Mouse (Mus musculus) limb, embryonic 15.5 days (tissue): ENCODE data around the gene Alox12e. TPM values are rescaled to one million over a fixed set of nuclear protein-coding genes. Genes with fewer than 3 reads are reported as not detected.
A peak's percentile ranks its signal among the peaks of the same experiment; 100 is the strongest.
"Not testable (repeated sequence)": the region's sequence is repeated elsewhere in the genome, so short reads cannot be mapped to it uniquely, and the experiment has no call there.

Source experiments
- ATAC-seq: fragments of 200-750 bp; cut with Nextera tagmentation; 2 replicates; pipeline ENCODE4 v1.8.0; 2017; ENCODE audit warnings: low read depth, moderate TSS enrichment; ENCODE audit not compliant: insufficient number of reproducible peaks, low FRiP score, low TSS enrichment
- H3K27ac ChIP-seq: fragments of 300-500 bp; sonication (generic); 2 replicates; pipeline ENCODE4 v1.5.1; 2015; ENCODE audit warnings: moderate library complexity, mild to moderate bottlenecking, inconsistent platforms
- H3K27me3 ChIP-seq: fragments of 300-500 bp; sonication (generic); 2 replicates; pipeline ENCODE4 v1.6.1; 2015; ENCODE audit warnings: inconsistent platforms
- H3K36me3 ChIP-seq: fragments of 300-500 bp; sonication (generic); 2 replicates; pipeline ENCODE4 v1.6.1; 2015; ENCODE audit warnings: inconsistent platforms
- H3K4me1 ChIP-seq: fragments of 300-500 bp; sonication (generic); 2 replicates; pipeline ENCODE4 v1.6.1; 2015; ENCODE audit warnings: inconsistent platforms
- H3K4me2 ChIP-seq: fragments of 300-500 bp; sonication (generic); 2 replicates; pipeline ENCODE4 v1.6.1; 2015; ENCODE audit warnings: mild to moderate bottlenecking, inconsistent platforms
- H3K4me3 ChIP-seq: fragments of 300-500 bp; sonication (generic); 2 replicates; pipeline ENCODE4 v1.5.1; 2015; ENCODE audit warnings: mild to moderate bottlenecking, inconsistent platforms
- H3K9ac ChIP-seq: fragments of 300-500 bp; sonication (generic); 2 replicates; pipeline ENCODE4 v1.6.1; 2015; ENCODE audit warnings: inconsistent platforms
- H3K9me3 ChIP-seq: fragments of 300-500 bp; sonication (generic); 2 replicates; pipeline ENCODE4 v1.6.1; 2016; ENCODE audit warnings: inconsistent platforms
- WGBS: fragments of 180-500 bp; shearing (Covaris S2); methylation state at CpG from one replicate; pipeline ENCODE4 v1.1.7; 2015; 5-methylcytosine and 5-hydroxymethylcytosine counted together
- polyA plus RNA-seq: library from polyadenylated mRNA; unstranded; fragments of >200 nt; fragmentation: Nextera tagmentation; extraction: Ambion mirVana; gene quantifications from 2 replicates; pipeline ENCODE4 v1.2.1, GENCODE M21; 2015

Gene Alox12e
- 0.50 and 0.61 TPM in 2 replicates for polyA plus RNA-seq

- Histone ChIP-seq H3K9me3 (no peaks in the 10 kb centered on the region), H3K4me3 (no peak within 1 kb of the TSS), H3K27ac (no peak within 1 kb of the TSS), H3K9ac (no peak within 1 kb of the TSS), H3K4me1 (0 out of 2 replicates have a peak, but pooled peaks cover 8% of the 10 kb centered on the region), H3K36me3 (no peaks in the 10 kb centered on the region), H3K27me3 (peaks cover 59% of the 10 kb centered on the region), H3K4me2 (no peak within 1 kb of the TSS)
- ATAC-seq: no peak
- 22% methylated on average over 7 of the region's 7 CpGs for WGBS
Observed at GRCm38 (mm10) chr11:70322528-70322927, at the start of gene Alox12e. Gene Alox12e (minus strand): TSS chr11:70322628.

DNA sequence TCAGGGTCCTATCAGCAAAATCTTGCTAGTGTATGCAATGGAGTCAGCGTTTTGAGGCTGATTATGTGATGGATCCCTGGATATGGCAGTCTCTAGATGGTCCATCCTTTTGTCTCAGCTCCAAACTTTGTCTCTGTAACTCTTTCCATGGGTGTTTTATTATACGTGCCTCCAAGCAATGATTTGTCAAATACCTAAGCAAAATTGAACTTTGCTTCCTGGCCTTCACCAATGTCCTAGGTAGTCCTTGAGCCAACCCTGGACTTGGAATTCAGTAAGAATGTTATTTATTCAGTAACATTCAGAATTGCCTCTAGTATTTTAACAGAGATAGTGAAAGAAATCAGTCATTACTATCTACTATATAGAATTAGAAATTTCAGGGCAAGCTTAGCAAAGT lies 46.2 kb upstream of the Alox12e start:
- 68% methylated on average over 2 of the region's 2 CpGs for WGBS
- H3K36me3 ChIP-seq: not testable (repeated sequence)

GRCm38 (mm10) chr11:70367701-70368100 lies 45.3 kb upstream of the Alox12e start:
- 81% methylated on average over 6 of the region's 6 CpGs for WGBS
- not testable (repeated sequence) for H3K4me2 ChIP-seq, H3K9ac ChIP-seq, H3K27ac ChIP-seq, H3K9me3 ChIP-seq, ATAC-seq, H3K36me3 ChIP-seq, H3K27me3 ChIP-seq, H3K4me3 ChIP-seq, H3K4me1 ChIP-seq

More for the DNA sequence above, 46.2 kb upstream of the Alox12e start:
- not testable (repeated sequence) for H3K27ac ChIP-seq, H3K4me3 ChIP-seq, H3K27me3 ChIP-seq, H3K4me2 ChIP-seq, H3K4me1 ChIP-seq, H3K9me3 ChIP-seq, H3K9ac ChIP-seq, ATAC-seq

GRCm38 (mm10) chr11:70351868-70352267 lies 29.4 kb upstream of the Alox12e start, which contains the start of gene Alox15:
Gene Alox15 (minus strand): TSS chr11:70352031.
- H3K27me3 ChIP-seq: peaks cover 61% of the 10 kb centered on the region
- peak within 1 kb of the TSS; percentile 27 for H3K4me3 ChIP-seq
- no peaks in the 10 kb centered on the region for H3K36me3 ChIP-seq
- H3K4me2 ChIP-seq: peak within 1 kb of the TSS; percentile 50
- H3K4me1 ChIP-seq: peaks cover 10% of the 10 kb centered on the region
- H3K27ac ChIP-seq: no peak within 1 kb of the TSS
- no peak within 1 kb of the TSS for H3K9ac ChIP-seq
- no peak for ATAC-seq
- WGBS: 1% methylated on average over 19 of the region's 19 CpGs
- no peaks in the 10 kb centered on the region for H3K9me3 ChIP-seq

DNA sequence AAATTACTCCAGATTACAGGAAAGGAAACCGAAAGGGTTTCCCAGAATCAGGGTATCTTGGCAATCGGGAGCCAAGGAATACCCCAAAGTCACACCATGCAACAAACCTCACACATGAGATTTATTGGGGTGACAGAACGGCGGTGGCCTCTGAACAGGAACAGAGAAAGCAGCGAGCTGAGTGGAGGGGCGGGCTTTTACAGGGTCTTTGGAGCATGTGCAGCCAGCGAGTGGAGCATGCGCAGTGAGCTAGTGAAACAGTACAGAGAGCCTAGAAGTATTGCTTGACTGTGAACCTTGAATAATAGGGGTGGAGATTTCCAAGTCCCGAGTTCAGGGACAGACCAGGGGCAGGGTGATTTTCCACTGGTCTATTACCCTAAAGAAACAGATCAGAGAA lies 26.2 kb upstream of the Alox12e start:
- ATAC-seq: no peak
- H3K27me3 ChIP-seq: peaks cover 66% of the 10 kb centered on the region
- H3K4me2 ChIP-seq: no peak overlapping the region
- H3K4me1 ChIP-seq: peaks cover 10% of the 10 kb centered on the region
- no peak overlapping the region for H3K4me3 ChIP-seq
- WGBS: 75% methylated on average over 9 of the region's 9 CpGs
- no peak overlapping the region for H3K27ac ChIP-seq
- H3K9me3 ChIP-seq: no peaks in the 10 kb centered on the region
- no peak overlapping the region for H3K9ac ChIP-seq
- no peaks in the 10 kb centered on the region for H3K36me3 ChIP-seq

DNA sequence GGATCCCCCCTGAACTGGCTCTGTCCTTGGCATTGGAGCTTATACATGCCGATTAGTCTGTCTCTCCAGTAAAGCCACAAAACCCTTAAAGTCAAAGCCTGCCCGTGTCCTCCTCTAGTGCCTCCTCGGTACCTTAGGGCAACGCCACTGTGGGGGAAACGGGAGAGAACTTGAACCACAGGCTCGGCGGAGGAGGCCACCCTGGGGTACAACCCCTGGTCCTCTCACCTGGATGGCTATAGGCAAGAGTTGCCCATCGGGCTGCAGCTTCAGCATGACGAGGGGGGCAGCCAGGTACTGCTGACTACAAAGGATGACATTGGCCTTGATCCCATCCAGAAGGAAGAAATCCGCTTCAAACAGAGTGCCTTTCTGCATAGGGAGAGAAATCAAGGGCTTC lies 25.4 kb upstream of the Alox12e start:
- ATAC-seq: no peak
- WGBS: 80% methylated on average over 10 of the region's 10 CpGs

GRCm38 (mm10) chr11:70345546-70345945 lies 23.1 kb upstream of the Alox12e start:
- Histone ChIP-seq H3K4me1 (no peaks in the 10 kb centered on the region), H3K9me3 (no peaks in the 10 kb centered on the region), H3K36me3 (no peaks in the 10 kb centered on the region), H3K27me3 (peaks cover 36% of the 10 kb centered on the region), H3K27ac (no peak overlapping the region), H3K4me2 (no peak overlapping the region), H3K9ac (no peak overlapping the region), H3K4me3 (no peak overlapping the region)
- WGBS: 92% methylated on average over 8 of the region's 8 CpGs
- no peak for ATAC-seq

More for the DNA sequence above, 25.4 kb upstream of the Alox12e start:
- Histone ChIP-seq H3K36me3 (no peaks in the 10 kb centered on the region), H3K4me2 (no peak overlapping the region), H3K9me3 (no peaks in the 10 kb centered on the region), H3K9ac (no peak overlapping the region), H3K4me3 (no peak overlapping the region), H3K27me3 (peaks cover 58% of the 10 kb centered on the region), H3K4me1 (peaks cover 10% of the 10 kb centered on the region), H3K27ac (no peak overlapping the region)

DNA sequence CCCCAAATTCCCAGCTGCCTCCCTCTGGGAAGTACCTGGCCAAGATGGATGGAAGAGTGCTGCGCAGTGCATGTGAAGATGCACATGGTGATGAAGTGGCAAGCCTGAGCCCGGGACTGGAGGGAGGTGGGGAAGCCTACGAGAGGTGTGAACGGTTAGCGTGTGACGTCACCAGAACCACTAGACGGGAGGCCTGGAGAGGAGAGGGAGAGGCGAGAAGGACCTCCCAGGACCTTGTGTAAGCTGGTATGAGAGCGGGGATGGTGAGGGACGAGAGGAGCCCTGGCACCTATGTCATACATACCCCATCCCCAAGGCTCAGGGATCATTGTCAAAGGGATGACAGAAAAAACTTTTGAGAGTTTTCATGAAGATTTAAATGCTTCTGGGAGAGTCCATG lies 22.6 kb upstream of the Alox12e start:
- 72% methylated on average over 10 of the region's 10 CpGs for WGBS
- H3K4me1 ChIP-seq: no peaks in the 10 kb centered on the region
- H3K36me3 ChIP-seq: no peaks in the 10 kb centered on the region
- no peak overlapping the region for H3K4me3 ChIP-seq
- no peak overlapping the region for H3K9ac ChIP-seq
- ATAC-seq: no peak
- peaks cover 32% of the 10 kb centered on the region for H3K27me3 ChIP-seq
- no peak overlapping the region for H3K27ac ChIP-seq
- no peak overlapping the region for H3K4me2 ChIP-seq
- H3K9me3 ChIP-seq: no peaks in the 10 kb centered on the region

- no peak overlapping the region for H3K4me3 ChIP-seq
- no peak for ATAC-seq
- 0 out of 2 replicates have a peak, but pooled peaks cover 6% of the 10 kb centered on the region for H3K27me3 ChIP-seq
- H3K4me1 ChIP-seq: no peaks in the 10 kb centered on the region
- H3K9me3 ChIP-seq: no peaks in the 10 kb centered on the region
- H3K27ac ChIP-seq: no peak overlapping the region
- WGBS: 39% methylated on average over 7 of the region's 7 CpGs
- H3K4me2 ChIP-seq: no peak overlapping the region
- no peak overlapping the region for H3K9ac ChIP-seq
- H3K36me3 ChIP-seq: no peaks in the 10 kb centered on the region
Observed at GRCm38 (mm10) chr11:70339481-70339880, 17.1 kb upstream of the Alox12e start.

DNA sequence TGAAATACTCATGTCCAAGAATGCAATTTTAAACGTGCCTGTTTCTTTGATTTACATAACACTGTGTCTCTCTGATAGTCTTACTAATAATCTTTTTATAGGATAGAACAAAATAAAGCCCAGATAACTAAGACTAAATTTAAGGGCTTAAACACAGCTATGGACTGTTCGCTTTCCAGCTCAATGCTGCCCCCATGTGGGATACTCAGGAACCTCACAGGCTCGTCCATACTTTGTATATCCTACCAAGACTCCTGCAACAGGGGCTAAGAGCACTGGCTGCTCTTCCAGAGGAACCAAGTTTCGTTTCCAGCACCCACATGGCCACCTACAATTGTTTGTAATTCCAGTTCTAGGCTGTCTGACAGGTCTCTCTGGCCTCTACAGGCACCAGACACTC lies 12.0 kb upstream of the Alox12e start:
- 25% methylated on average over 4 of the region's 4 CpGs for WGBS

DNA sequence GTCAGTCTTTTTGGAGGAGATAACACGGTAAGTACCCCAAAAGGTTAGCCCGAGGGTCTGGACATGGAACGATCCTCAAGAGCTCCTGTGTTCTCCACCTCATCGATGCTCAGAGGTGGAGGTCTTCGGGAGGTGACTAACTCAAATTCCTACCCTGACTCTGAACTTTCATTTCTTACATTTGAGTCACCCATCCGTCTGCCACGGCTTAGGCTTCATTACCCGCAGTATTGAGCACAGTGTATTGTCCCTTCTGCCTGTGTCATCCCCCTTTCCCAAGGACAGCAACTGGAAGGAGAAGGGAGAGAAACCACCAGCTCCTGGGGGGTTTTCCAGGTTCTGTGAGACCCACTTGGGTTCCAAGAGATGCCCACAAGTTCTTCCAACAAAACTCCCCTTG lies 2.3 kb upstream of the Alox12e start:
- 84% methylated on average over 8 of the region's 8 CpGs for WGBS

More for the DNA sequence above, 12.0 kb upstream of the Alox12e start:
- Histone ChIP-seq H3K4me1 (no peaks in the 10 kb centered on the region), H3K9me3 (no peaks in the 10 kb centered on the region), H3K27me3 (0 out of 2 replicates have a peak, but pooled peaks cover 4% of the 10 kb centered on the region), H3K4me2 (no peak overlapping the region), H3K4me3 (no peak overlapping the region), H3K36me3 (no peaks in the 10 kb centered on the region), H3K9ac (no peak overlapping the region), H3K27ac (no peak overlapping the region)
- no peak for ATAC-seq

DNA sequence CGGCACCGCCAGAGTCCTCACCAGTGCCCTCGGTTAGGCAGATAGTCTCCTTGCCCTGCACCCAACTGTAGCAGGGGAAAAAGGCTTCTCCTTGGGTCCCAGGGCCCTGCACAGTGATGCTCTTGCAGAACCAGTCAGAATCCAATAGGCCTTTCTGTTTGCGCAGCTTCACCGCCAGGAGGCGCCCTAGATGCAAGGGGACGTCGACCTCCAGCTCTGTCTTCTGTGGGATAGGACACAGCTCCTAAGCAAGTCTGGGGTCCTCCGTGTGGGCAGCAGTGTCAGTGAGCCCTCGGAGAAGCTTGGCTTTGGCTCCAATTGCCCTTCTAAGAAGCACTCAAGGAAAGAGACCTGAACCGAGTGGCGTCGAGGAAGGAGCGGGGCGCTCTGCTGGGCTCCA lies 764 bp downstream of the Alox12e start:
- WGBS: 6% methylated on average over 15 of the region's 15 CpGs
- H3K27me3 ChIP-seq: peaks cover 61% of the 10 kb centered on the region
- H3K4me3 ChIP-seq: no peak overlapping the region

More for the DNA sequence above, 2.3 kb upstream of the Alox12e start:
- Histone ChIP-seq H3K4me1 (0 out of 2 replicates have a peak, but pooled peaks cover 8% of the 10 kb centered on the region), H3K4me3 (no peak overlapping the region), H3K27ac (no peak overlapping the region), H3K27me3 (peaks cover 44% of the 10 kb centered on the region), H3K9me3 (no peaks in the 10 kb centered on the region), H3K4me2 (no peak overlapping the region), H3K9ac (no peak overlapping the region), H3K36me3 (no peaks in the 10 kb centered on the region)
- ATAC-seq: no peak

GRCm38 (mm10) chr11:70319614-70320013 lies 2.8 kb downstream of the Alox12e start:
- Histone ChIP-seq H3K36me3 (no peaks in the 10 kb centered on the region), H3K27ac (no peak overlapping the region), H3K9ac (no peak overlapping the region), H3K4me2 (no peak overlapping the region), H3K4me1 (0 out of 2 replicates have a peak, but pooled peaks cover 8% of the 10 kb centered on the region), H3K27me3 (peaks cover 58% of the 10 kb centered on the region), H3K4me3 (no peak overlapping the region), H3K9me3 (no peaks in the 10 kb centered on the region)
- WGBS: 78% methylated on average over 12 of the region's 12 CpGs
- ATAC-seq: no peak

More for the DNA sequence above, 764 bp downstream of the Alox12e start:
- Histone ChIP-seq H3K9me3 (no peaks in the 10 kb centered on the region), H3K36me3 (no peaks in the 10 kb centered on the region), H3K4me1 (0 out of 2 replicates have a peak, but pooled peaks cover 8% of the 10 kb centered on the region), H3K9ac (no peak overlapping the region), H3K4me2 (no peak overlapping the region), H3K27ac (no peak overlapping the region)
- no peak for ATAC-seq
